Mouse (Mus musculus): ENCODE data around the gene Itga8.
A peak's percentile ranks its signal among the peaks of the same experiment; 100 is the strongest.

The Itga8 gene

DNA sequence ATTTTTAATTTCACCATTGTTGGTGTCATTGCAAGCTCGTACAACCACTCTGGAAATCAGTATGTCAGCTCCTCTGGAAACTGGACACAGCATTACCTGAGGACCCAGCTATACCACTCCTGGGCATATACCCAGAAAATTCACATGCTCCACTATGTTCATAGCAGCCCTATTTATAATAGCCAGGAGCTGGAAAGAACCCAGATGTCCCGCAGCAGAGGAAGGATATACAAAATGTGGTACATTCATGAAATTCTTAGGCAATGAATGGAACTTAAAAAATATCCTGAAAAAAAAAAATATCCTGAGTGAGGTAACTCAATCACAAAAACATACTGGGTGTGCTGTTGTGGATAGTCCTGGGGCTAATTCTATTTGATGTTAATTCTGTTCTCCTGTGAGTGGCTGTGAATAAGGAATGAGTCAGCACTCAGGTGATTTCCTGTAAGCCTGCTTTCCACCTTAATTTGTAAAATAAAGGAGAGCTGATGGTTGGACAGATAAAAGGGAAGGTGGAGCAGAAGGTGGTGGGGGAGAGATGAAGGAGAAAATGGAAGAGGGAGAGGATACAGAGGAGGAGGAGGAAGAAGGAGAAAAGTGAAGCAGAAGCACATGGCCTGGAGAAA is 224.3 kb downstream of the Itga8 start:
- DNase-seq: no peak

DNA sequence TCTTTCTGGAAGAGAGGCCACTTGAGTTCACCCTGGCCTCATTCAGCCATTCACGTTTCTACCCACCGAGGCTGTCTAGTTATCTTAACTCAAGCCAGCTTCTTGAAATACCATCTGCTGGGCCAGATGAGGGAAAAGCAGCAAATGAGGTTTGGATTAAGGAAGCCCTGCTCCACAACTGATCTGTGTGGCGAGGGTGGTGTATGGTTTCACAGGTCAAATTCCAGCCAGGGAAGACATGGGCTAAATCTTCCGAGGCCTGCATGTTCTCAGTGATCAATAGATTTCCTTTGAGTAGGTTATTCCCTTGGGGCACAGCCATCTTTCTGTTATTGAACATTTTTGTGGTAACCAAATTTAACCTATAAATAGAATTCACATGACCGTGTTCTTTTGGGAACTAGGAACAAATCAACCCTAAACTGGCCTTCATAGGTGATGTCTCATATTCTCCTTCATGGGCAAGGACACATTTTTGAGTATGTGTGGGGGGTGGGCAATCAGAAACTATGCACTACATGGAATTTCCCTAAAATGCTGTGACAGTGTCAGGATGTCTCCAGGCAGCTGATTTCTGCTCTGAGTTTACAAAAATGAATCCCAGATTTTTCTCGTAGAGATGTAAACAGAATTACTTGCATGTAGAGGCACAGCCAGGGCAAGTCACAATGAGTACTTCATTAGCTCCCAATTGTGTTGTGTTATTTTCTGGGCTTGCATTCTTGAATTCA is 235.9 kb downstream of the Itga8 start:
- no peak for DNase-seq

DNA sequence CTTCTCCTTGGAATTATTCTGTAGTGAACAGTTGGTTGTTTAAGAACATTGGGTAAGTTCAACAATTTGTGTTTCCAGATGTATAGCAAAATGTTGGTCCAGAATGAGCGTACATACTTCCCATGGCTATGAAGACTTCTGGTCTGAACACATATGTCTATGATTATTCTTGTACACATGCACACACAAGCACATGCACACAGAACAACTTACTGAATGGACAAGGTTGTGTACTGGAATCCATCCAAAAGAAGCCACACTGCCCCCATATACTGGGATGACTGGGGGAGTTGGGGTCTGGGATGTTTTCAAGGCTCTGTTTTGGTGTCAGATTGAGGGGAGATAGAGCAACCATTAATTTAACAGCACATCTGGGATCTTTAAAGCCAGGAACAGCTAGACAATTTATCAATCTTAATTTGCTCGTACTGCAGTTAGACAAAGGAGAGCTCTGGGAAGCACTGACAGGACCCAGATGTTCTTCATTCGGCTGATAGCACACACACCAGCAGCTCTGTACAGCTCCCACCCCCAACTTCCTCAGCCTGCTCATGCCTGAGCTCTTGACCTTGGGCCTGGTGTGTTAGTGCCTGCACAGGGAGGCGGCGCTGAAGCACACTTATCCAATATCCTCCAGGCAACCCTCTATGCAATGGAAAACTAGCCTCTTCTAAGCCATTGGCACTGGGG is 241.5 kb downstream of the Itga8 start:
- DNase-seq: peak; percentile 41
